Mouse (Mus musculus) CD4-positive, CD25-positive, alpha-beta regulatory T cell, adult 2 months (primary cell): ENCODE data around the gene Myo1h.
A peak's percentile ranks its signal among the peaks of the same experiment; 100 is the strongest.

Experiments
- DNase-seq: peaks from one replicate; pipeline ENCODE4 v3.0.0-alpha.2; 2012; ENCODE audit warnings: low read depth, low spot score

Myo1h gene

GRCm38 (mm10) chr5:114359586-114359985 lies 70.6 kb downstream of the Myo1h start:
- no peak for DNase-seq

GRCm38 (mm10) chr5:114360968-114361367 lies 72.0 kb downstream of the Myo1h start:
- DNase-seq: no peak

GRCm38 (mm10) chr5:114365043-114365752 lies 76.2 kb downstream of the Myo1h start:
- DNase-seq: no peak

DNA sequence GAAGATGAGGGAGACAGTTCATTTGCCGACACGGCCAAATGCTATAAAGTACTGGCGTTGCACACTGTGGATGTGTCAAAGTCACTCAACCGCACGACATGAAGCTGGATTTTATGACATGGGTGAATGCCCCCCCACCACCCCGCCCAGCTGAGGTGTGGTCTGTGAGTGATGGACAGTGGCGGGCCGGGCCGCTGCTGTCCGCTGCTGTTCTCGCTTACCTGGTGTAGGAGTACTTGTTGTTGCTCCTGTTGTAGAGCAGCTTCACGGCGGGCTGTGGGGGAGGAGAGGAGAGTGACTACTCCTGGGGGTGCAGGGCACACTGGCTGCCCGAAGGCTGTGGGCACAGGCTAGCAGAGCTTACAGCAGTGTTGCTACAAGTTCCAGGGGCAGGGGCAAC lies 79.2 kb downstream of the Myo1h start:
- DNase-seq: no peak

DNA sequence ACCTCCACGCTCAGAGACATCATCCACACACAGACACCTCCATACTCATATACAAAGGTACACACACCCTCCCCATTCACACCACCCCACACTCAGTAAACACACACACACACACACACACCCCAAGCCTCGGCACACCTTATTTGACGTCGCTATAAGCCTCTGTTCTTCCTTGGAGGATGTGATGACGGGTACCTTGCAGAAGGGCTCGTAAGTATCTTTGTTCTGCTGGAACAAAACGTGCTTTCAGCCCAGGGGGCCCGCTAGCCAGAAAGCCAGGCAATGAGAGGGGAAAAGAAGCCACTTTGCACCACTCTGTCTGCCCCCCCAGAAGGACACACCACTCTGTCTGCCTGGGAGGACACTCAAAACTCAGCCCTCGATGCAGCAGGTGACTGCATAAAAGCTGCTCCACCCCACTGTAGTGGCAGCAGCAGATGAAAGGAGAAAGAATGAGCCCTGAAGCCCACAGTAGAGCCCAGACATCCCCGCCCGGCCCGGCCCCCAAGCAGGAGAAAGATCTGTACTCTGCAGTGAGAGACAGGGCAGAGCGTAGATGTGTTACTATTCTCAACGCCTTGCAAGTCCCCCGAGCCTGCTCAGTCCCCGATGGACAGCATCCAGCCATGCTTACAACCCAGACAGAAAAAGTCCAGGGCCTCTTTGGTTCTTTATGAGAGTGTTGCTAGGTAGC lies 80.0 kb downstream of the Myo1h start:
- DNase-seq: no peak

DNA sequence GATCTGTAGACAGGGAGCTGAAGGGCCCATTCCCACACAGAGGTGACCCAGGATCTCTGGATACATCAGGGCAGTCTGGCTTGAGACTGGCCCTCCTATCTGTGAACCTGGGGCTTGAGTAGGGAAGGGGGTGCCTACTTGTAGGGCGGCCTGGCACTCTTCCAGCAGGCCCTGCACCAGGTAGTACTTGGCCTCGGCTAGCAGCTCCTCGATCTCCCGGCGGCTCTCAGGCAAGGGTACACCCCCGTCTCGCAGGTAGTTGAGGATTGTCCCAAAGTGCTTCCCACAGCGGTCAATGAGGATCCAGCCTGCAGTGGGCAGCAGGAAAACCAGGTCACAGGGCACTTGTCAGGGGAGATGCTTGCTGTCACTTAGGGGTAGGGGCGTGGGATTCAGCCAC lies 81.0 kb downstream of the Myo1h start:
- no peak for DNase-seq

GRCm38 (mm10) chr5:114370371-114370776 lies 81.4 kb downstream of the Myo1h start:
- no peak for DNase-seq

DNA sequence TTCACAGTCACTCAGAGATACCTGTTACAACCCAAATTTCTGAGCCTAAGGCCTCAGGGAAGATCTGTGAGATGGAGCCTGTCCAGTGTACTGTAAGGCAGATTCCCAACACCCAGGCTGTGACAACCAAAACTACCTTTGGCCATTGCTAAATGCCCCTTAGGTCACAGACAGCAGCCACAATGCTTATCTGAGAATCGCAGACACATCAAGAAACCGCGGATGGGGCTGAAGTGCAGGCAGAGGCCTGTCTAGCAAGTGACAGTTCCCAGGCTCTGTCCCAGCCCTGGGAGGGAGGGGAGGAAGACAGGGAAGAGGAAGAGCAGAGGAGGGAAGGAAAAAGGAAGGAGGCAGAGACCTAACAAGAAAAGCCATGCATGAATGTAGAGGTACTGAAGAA lies 82.4 kb downstream of the Myo1h start:
- DNase-seq: no peak

DNA sequence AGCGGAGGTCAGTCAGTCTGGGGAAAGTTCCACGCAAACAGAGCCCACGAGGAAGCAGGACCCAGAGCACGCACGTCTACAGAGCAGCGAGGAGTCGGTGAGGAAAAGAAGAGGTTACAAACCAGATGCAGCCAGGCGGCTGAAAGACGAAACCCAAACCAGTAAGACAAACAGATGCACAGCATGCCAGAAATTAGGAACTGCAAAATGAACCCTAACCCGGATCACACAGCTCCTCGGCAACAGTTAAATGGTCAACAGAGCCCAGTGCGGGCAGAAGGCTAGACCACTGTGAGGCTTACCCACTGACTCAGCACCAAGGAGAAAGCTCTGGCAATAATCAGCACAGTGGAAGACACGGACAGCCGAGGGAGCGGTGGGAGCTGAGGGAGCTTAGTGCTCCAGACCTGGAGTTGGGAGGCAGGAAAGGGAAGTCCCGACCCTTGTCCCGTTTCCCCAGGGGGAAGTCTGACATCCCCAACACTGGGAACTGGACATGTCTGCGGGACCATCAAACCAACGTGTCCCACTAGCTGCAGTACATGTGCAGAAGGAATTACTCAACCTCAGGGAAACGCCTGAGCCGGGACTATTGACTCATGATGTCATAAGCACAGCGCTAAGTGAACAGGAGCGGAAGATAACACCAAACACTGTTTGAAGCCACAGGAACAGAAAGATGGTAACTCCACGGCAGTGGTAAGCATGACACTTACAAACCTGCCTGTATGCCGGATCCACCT lies 82.9 kb downstream of the Myo1h start:
- no peak for DNase-seq

DNA sequence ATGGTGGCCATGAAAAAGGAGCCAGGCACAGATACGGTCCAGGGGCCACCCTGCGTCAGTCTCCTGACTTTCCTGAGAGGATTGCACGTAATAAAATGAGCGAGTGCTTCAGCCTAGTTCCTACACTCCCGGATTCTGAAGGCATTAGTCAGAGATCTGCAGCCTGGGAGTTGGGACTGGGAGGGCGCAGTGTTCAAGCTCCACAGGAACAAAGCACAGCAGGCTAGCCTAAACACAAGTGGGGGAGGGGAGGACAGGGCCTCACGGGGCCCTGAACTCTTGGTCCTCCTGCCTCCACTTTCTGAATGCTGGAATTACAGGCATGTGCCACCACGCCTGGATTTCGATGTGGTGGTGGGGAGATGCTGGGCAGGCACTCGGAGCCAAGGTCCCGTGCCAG lies 83.6 kb downstream of the Myo1h start:
- no peak for DNase-seq

GRCm38 (mm10) chr5:114373174-114373573 lies 84.2 kb downstream of the Myo1h start:
- DNase-seq: no peak

GRCm38 (mm10) chr5:114373581-114373980 lies 84.6 kb downstream of the Myo1h start:
- DNase-seq: no peak

GRCm38 (mm10) chr5:114374409-114375213 lies 85.6 kb downstream of the Myo1h start:
- DNase-seq: peak; percentile 23

DNA sequence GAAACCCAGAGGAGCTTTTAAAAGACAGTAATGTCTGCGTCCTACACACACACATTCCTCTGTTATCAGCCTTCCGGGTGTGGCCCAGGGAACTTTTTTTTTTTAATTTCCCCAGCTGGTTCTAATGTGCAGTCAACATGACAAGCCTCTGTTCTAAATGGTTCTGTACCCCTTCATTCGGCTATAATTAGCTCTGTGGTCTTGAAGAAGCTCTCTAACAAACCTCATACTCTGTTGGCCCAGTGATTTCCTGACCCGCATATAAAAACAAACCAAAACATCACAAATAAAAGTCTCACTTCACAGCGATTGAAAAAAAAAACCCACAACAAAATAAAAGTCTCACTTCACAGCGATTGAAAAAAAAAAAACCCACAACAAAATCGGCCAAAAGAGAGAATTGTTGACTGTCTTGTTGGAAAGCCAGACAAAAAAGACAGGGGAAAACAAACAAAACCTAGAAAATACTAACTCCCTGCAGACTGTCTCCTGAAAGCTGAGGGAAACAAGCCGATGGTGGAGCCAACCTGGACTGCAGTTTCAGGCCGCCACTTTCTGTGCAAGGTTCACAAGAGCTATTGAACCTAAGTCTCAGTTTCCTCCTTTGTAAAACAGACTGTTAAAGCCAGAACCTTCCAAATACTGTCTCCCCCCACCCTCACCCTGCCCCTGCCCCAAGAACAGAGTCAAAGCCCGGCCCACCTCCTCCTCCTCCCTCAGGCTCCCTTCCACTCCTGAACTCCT lies 89.4 kb downstream of the Myo1h start:
- peak; percentile 71 for DNase-seq

- DNase-seq: peak; percentile 20
Measured at GRCm38 (mm10) chr5:114378936-114379335, 90.0 kb downstream of the Myo1h start.

- DNase-seq: peak; percentile 49
Measured at GRCm38 (mm10) chr5:114379763-114380162, 90.8 kb downstream of the Myo1h start.

DNA sequence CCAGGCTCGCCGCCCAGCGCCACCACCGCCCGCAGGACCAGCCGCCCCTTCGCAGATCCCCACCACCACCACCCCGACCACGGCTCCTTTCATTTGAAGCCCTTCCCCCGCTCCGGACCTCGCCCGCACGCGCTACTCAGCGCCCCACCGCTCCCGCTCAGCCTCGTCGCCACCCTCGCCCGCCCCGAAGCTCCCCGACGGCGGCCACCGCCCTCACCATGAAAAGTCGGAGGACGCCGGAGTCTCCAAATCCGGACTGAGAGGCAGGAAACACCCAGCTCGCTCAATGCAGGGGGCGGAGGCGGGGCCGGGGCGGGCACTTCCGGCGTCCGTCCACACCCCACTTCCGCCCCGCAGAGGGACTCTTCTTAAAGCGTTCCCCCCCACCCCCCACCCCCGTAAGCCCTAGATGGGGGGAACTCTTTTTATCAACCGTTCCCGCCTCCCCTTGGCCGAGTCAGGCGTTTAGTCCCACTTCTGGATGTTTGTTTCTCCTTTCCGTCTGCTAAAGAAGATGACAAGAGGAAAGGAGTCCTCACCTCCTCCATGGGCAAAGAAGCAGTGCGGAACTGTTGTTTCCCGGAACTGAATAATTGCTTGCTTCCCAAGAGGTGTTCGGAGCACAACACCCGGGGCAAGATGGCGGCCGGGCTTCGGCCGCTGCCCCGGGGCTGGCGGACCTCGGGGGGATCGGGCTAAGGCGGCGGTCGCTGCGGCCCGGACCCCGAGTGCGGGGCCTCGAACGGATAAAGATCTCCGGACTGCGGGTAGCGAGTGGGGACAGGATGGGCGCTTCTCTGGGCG lies 91.4 kb downstream of the Myo1h start, which contains the start of the genes Kctd10 and Ube3b:
Kctd10 (minus strand) TSS at position 300 of the 804 bp plus-strand sequence.
Ube3b (plus strand) TSS at position 399 of the 804 bp plus-strand sequence.
- peak; percentile 94 for DNase-seq

DNA sequence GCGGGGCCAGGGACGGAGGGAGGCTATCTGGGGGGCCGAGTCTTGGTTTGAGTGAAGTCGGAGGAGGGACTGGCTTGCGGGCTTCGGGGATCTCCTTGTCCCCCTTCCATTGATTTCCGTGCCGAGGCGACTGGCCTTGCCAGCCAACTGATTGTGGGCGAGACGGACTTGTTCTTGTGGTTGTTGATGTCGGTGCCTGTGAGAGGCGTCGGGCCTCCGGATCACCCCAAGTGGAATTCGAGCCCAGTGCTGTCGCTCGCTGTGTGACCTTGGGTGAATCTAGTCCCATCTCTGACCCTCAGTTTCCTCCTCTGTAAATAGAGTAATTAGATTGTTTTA lies 92.0 kb downstream of the Myo1h start:
- peak; percentile 57 for DNase-seq

DNA sequence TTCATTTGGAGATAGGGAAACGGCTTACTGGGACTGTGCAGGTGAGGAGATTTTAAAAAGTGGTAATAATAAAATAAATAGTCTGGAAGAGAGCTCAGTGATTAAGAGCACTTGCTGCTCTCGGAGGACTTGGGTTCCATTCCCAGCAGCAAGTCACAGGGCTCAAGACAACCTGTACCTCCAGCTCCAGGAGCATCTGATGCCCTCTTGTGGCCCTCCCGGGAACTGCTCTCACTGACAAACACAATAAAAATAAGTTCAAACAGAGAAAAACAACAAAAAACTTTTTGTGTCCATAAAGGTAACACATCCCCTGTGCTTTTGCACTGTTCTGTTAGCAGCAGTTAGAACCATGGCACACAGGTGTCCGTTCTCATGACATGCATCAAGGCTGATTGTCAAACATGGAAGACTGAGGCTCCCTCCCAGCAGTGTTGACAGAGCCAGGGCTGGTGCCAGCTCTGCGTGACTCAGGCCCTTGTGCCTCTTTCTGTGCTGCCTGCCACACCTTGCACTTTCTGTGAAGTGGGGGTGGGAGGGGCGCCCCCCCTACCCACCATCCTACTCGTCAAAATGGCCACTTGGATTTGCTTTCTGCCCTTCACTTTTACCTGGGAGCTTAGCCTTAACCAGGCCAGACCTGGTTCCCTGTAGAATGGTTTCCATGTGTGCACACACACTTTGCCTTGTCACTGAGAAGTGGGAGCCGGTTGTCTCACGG lies 94.4 kb downstream of the Myo1h start:
- DNase-seq: peak; percentile 81
